Mouse (Mus musculus): ENCODE measurements around the gene Gm20479.

Gm20479 gene

DNA sequence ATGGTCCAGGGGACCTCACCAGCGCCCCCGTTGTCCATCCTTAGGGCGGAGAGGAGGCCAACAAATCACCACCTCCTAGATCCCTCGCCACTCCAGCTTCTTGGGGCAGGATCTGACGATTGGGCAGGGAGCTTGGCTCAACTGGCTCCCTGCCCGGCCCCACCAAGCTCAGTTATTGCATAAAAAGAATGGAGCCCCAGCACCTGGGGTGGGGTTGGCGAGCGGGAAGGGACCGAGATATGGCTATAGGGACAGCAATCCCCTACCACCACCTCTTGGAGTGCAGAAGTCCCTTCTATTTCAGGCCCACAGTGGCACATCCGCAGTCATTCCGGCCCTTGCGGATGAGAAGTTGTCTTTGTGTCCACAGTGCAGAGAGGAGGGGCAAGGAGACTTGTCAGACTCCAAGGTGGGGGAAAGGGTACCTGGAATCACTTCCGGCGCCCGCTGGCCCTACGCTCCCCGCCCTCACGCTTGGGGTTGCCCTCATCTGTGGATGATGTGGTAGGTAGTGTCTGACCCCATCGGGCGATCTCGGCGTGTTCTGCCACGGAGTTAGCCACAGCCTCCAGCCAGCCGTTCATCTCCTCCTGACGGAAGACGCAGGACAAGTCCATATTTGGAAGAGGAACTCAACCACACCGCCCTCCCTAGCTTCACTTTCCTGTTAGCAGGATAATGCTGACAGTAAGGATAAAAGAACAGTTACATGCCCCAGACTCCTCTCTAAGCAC, at the start of gene Gm20479:
TSS of gene Gm20479 (minus strand) at position 559 of the 734 bp plus-strand sequence.
- no peak for DNase-seq (ENCODE audit: low read depth in 1 of 2, low spot score in 2 of 2)

- no peak for DNase-seq (ENCODE audit: low read depth in 1 of 2, low spot score in 2 of 2)
Observed at GRCm38 (mm10) chr7:27406481-27406880, 49.3 kb upstream of the Gm20479 start.

- DNase-seq (ENCODE audit: low read depth in 1 of 2, low spot score in 2 of 2) = no peak
Observed at GRCm38 (mm10) chr7:27404203-27404942, 47.2 kb upstream of the Gm20479 start.

GRCm38 (mm10) chr7:27402675-27403074, 45.5 kb upstream of the Gm20479 start:
- no peak for DNase-seq (ENCODE audit: low read depth in 1 of 2, low spot score in 2 of 2)

DNA sequence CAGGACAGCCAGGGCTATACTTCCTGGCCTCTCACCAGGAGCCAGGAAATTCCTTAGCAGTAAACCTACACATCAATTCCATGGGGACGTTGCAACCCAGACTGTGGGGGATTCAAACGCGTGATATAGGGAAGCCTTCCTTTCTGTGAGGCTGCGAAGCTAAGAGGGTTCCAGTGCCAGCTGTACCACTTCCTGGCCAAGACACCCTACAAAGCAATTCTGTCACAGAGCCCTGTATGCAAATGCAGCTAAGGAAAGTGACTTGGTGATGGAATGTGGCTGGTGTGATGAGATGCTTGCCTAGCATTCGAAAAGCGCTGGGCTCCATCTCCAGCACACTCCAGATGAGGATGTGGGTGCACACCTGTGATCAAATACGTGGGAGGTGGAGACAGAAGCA, 43.3 kb upstream of the Gm20479 start:
- DNase-seq (ENCODE audit: low read depth in 1 of 2, low spot score in 2 of 2) = no peak

DNA sequence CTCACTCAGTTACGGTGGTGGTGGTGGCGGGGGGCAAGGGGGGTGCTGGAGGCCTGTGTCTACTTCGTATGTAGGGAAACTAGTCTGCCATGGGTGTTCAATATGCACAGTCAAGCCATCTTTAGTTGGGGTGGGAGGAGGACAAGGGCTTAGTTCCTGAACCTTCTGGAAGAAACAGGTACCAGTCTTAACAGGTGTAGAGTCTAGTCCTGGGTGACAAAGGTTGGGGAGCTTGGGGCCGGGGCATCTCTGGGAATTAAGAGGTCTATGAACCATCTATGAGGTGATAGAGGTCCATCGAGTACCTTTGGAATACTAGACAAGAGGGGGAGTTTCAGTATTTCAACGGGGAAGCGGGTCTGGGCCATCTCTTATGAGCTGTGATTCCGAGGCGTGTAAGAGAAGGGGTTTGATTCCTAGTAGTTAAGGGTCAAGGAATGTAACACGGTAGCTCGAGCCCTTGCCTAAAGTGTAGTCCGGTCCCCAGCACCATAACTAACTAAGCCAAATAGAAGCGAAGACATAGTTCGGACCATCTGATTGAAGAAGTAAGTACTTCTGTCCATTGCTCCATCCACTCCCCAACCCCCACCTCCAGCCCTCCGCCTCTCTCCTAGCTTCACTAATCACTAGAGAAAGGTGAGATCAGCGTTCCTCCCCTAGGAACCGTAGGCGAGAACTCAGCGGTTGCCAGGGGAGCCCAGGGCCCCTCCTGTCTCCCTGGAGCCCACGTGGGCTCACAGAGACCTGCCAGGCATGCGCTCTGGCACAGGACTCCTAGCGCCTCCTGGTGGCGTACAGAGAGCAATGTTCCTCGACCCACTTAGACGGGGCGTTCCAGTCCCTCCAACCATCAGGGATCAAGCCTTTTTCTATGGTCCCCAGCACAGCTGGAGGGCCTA, 40.1 kb upstream of the Gm20479 start:
- DNase-seq (ENCODE audit: low read depth in 1 of 2, low spot score in 2 of 2) = no peak

DNA sequence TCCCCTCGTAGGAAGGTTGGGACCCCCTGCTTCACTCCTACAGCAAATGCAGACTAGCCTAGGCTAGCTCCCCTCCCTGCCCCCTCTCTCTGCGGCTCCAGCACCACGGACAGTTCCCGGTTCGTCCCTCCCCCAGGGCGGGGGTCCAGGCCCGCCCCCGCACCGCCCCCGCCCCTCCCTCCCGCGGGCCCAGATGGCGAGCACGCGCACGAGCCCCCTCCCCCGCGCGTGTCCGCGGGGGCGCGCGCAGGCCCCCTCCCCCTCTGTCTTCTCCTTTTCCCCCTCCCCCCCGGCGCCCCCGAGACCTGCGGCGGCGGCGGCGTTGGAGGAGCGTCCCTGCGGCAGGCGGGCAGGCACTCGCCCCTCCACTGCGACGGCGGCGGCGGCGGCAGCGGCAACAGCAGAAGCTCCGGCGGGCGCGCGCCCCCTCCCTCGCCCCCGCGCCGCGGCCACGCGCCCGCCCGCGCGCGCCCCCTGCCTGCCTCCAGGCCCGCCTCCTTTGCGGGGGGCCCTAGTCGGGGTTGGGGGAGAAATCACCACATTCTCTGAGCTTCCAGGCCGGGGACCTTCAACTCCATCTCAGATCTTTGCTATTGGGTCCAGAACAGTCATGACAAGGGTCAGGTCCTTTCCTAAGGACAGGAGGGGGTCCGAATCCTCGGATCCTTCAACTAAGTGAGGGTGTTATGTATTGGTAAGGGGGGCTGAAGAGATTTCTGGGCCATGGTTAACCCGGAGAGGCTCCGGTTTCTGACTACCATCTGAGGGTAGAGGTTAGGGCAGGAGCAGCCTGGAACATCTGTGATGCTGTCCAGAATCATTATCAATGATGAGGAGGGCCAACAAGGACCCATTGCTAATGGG, 39.2 kb upstream of the Gm20479 start:
- no peak for DNase-seq (ENCODE audit: low read depth in 1 of 2, low spot score in 2 of 2)

DNA sequence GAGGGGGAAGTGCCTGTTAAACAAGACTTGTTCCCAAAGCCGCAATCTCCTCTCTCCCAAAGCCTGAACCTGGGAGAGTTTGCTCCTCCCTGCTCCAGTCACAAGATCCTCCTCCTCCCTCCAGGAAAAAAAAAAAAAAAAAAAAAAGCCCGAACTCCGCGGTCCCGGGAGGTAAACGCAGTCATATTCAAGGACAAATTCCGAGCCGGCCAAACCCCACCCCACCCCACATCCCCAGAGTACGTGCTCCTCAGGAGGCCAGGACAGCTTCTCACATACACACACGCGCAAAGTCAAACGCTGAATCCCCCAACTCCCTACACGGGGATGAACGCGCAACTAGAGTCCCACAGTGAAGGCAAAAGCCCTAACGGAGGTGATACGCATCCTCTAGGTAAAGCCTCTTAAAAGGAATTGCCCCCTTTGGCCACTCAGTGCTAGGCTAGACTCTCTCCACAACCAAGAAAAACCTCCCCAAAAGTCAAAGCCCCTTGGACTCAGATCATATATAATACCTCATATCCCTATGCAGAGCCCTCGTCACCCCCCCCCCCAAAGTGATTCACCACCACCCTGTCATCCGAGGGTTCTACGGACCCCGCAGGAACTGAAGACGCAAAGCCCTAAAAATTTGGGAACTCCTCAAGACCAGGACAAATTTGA, 38.4 kb upstream of the Gm20479 start:
- no peak for DNase-seq (ENCODE audit: low read depth in 1 of 2, low spot score in 2 of 2)

DNA sequence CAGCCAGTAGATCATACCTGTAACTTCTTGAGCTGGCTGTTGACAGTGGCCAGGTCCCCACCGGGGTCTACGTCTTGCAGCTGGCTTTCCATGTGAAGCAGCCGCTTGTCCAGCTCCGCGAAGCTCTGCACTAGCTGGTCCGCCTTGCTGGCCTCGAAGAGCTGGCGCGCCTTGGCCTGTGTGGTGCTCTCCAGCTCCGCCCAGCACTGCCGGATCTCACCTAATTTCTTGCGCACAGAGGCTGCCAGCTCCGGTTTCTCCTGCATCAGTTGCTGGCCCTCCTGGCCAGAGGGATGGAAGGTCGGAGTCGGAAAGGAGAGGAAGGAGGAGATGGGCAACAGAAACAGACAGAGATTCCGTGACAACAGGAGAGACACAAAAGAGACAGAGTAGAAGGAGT, 34.2 kb upstream of the Gm20479 start:
- no peak for DNase-seq (ENCODE audit: low read depth in 1 of 2, low spot score in 2 of 2)

DNA sequence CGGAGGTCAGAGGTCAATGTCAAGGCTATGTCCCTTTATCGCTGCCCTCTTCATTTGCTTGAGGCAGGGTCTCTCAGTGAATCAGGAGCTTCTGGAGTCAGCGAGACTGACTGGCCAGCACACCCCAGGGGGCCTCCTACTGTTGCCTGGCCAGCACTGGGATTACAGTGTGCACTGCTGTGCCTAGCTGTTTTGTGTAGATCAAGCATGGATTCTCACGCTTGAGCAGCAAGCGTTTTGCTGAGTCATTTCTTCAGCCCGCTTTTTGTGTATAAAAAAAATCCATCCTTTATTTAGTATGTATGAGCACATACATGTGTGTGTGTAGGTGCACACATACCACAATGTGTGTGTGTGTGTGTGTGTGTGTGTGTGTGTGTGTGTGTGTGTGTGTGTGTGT, 32.0 kb upstream of the Gm20479 start:
- no peak for DNase-seq (ENCODE audit: low read depth in 1 of 2, low spot score in 2 of 2)

DNA sequence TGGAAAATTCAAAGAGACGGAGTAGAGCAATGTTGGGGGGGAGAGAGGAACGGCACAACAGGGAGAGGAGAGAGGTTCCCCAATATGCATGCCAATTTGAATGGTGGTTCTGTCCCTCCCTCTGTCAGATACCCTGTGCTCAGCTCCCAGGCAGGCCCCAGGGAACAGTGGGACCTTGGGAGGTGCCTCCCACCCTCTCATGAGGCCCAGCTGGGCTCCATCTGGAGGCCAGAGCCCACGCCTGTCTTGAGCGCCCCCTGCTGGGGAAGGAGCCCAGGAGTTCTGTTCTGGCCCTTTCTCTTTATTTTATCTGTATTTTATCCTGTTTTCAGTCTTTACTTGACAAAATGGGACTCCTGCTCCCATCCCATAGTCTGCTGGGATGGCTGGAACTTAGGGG, 27.5 kb upstream of the Gm20479 start:
- no peak for DNase-seq (ENCODE audit: low read depth in 1 of 2, low spot score in 2 of 2)

- no peak for DNase-seq (ENCODE audit: low read depth in 1 of 2, low spot score in 2 of 2)
Observed at GRCm38 (mm10) chr7:27384134-27384533, 26.9 kb upstream of the Gm20479 start.

DNA sequence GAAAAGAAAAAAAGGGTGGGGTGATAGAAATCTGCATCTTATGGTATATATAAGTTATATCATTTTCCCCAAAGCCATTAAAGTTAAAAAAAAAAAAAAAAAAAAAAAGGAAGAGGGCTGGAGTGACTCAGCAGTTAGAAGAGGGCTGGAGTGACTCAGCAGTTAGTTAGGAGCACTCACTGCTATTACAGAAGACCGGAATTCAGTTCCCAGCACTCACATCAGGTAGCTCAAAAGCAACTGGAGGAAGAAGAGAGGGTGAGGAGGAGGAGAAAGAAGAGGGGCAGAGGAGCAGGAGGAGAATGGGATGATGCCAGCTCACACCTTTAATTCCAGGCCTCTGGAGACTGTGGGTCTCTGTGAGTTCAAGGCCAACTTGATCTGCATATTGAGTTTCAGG, 26.0 kb upstream of the Gm20479 start:
- DNase-seq (ENCODE audit: low read depth in 1 of 2, low spot score in 2 of 2) = no peak

GRCm38 (mm10) chr7:27381560-27381959, 24.3 kb upstream of the Gm20479 start:
- no peak for DNase-seq (ENCODE audit: low read depth in 1 of 2, low spot score in 2 of 2)

- no peak for DNase-seq (ENCODE audit: low read depth in 1 of 2, low spot score in 2 of 2)
Observed at GRCm38 (mm10) chr7:27381009-27381408, 23.8 kb upstream of the Gm20479 start.

DNA sequence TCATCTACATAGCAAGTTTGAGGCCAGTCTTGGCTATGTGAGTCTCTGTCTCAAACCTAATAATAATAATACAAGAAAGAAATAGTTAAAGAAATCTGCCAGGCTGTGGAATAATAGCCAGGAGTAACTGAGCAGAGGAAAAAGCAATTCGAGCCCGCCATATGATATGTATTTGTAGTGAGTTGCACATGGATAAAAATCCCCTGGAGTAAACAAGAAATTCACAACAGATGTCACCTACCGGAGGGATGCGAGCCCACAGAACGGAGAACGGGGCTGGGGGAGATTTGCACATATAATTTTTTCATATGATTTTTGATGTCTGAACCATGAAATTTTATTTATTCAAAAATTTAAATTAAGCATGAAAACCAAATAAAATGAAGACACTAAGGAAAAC, 22.6 kb upstream of the Gm20479 start:
- DNase-seq (ENCODE audit: low read depth in 1 of 2, low spot score in 2 of 2) = no peak

DNA sequence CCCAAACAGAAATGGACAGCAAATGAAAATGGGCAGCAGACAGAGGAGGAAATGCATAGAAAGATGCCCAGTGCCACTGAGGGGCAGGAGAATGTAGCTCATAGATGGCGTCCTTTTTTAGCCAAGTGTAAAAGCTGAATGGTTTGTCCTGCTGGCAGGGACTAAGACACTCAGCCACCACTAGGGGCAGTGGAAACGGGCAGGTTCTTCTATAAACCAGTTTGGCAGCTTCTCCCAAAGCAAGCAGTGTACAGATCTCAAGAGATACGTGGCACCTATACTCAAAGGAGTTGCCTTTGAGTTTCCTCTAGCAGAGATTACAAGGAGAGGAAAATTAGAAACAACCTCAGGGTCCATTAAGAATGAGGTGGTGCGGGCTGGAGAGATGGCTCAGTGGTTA, 21.2 kb upstream of the Gm20479 start:
- no peak for DNase-seq (ENCODE audit: low read depth in 1 of 2, low spot score in 2 of 2)

- DNase-seq (ENCODE audit: low read depth in 1 of 2, low spot score in 2 of 2) = no peak
Observed at GRCm38 (mm10) chr7:27375274-27375673, 18.1 kb upstream of the Gm20479 start.

GRCm38 (mm10) chr7:27371715-27372462, 14.7 kb upstream of the Gm20479 start:
- DNase-seq (ENCODE audit: low read depth in 1 of 2, low spot score in 2 of 2) = no peak

DNA sequence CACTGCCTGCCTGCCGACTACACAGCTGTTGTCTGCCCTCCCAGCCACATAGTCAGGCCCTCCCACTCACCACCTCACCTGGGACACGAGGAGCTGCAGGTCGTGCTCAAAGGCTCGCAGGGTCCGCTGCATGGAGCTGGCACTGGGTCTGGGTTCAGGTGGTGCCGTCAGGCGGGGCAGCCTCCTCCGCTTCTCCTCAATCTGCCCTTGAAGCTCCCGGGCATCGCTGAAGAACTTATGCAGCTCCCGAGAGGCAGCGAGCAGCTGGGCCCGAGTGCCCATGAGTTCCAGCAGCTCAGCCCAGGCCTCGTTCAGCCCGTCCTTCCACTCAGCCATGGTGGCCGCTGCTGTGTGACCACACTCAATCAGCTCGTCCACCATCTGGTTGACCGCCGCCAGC, 11.9 kb upstream of the Gm20479 start:
- no peak for DNase-seq (ENCODE audit: low read depth in 1 of 2, low spot score in 2 of 2)
